Mouse (Mus musculus) heart, adult 2 months (tissue): ENCODE measurements at regions not wholly inside any gene's neighbourhood (a gene's known extent, or its start where the extent isn't known, plus 50 kb on each side); places are given as distances from the start of the nearest gene placed in this dataset.

ENCODE experiments used
- DNase-seq, 2 experiments: peaks; one replicate each; pipeline ENCODE4 v3.0.0; 2021
- H3K27ac ChIP-seq: fragments of 200-600 bp; 2 replicates; pipeline ENCODE4 v1.8.1; 2022
- H3K27me3 ChIP-seq: fragments of 200-500 bp; 2 replicates; pipeline ENCODE4 v1.6.1; 2012; ENCODE audit warnings: mild to moderate bottlenecking, low read length, inconsistent platforms, mixed read lengths; ENCODE audit not compliant: control insufficient read depth, insufficient read depth
- H3K36me3 ChIP-seq: fragments of 200-500 bp; 2 replicates; pipeline ENCODE4 v1.6.1; 2012; ENCODE audit warnings: low read length, inconsistent platforms; ENCODE audit not compliant: control insufficient read depth, insufficient read depth
- H3K4me1 ChIP-seq: fragments of 200-500 bp; 2 replicates; pipeline ENCODE4 v1.6.1; 2011; ENCODE audit warnings: low read length; ENCODE audit not compliant: control insufficient read depth, insufficient read depth
- H3K4me3 ChIP-seq: fragments of 200-600 bp; 2 replicates; pipeline ENCODE4 v1.8.1; 2022
- H3K79me2 ChIP-seq: fragments of 200-500 bp; replicated peaks from 2 replicates; pipeline ENCODE4 v1.6.1; 2012; ENCODE audit warnings: mild to moderate bottlenecking, inconsistent platforms, low read length, moderate library complexity, mixed read lengths; ENCODE audit not compliant: control insufficient read depth, insufficient read depth
- H3K9ac ChIP-seq: fragments of 200-500 bp; 2 replicates; pipeline ENCODE4 v1.6.1; 2012; ENCODE audit warnings: low read depth, mild to moderate bottlenecking, control low read depth, inconsistent platforms, low read length, mixed read lengths
- CTCF ChIP-seq: fragments of 200-600 bp; IDR thresholded peaks from 2 replicates; pipeline ENCODE4 v1.8.1; 2022; ENCODE audit warnings: antibody characterized with exemption, mild to moderate bottlenecking, moderate library complexity
- EP300 ChIP-seq: fragments of 200-500 bp; IDR thresholded peaks from 2 replicates; pipeline ENCODE4 v1.6.1; 2011; ENCODE audit warnings: low read depth, low read length, control low read depth; ENCODE audit not compliant: insufficient read depth
- POLR2A ChIP-seq: fragments of 200-500 bp; IDR thresholded peaks from 2 replicates; pipeline ENCODE4 v1.6.1; 2011; ENCODE audit warnings: mild to moderate bottlenecking, low read depth, low read length, control low read depth; ENCODE audit not compliant: insufficient read depth
- WGBS: fragments of 180-500 bp; shearing (Covaris S2); methylation state at CpG from one replicate; pipeline ENCODE4 v1.1.7; 2018; 5-methylcytosine and 5-hydroxymethylcytosine counted together
- intact Hi-C: fragments of 180-260 bp; cut with DNase I; formaldehyde crosslinking; loops from one replicate; pipeline ENCODE4 v1.15.1; 2025

- no peaks in the 10 kb centered on the region for H3K4me1 ChIP-seq
- TF ChIP-seq POLR2A = no peak
- TF ChIP-seq EP300 = no peak
- no peak for TF ChIP-seq CTCF
- no peak overlapping the region for H3K9ac ChIP-seq
- H3K27me3 ChIP-seq = no peaks in the 10 kb centered on the region
- DNase-seq = no peak
- no peaks in the 10 kb centered on the region for H3K79me2 ChIP-seq
- H3K27ac ChIP-seq = no peak overlapping the region
- 91% methylated on average over 4 of the region's 4 CpGs for WGBS
- intact Hi-C loops = no loop called here
- no peak overlapping the region for H3K4me3 ChIP-seq
- no peaks in the 10 kb centered on the region for H3K36me3 ChIP-seq
These were observed 80.9 kb upstream of the Runx1 start for GRCm38 (mm10) chr16:92906873-92907272.

- Histone ChIP-seq H3K27me3 (no peaks in the 10 kb centered on the region), H3K4me1 (no peaks in the 10 kb centered on the region), H3K4me3 (no peak overlapping the region), H3K27ac (no peak overlapping the region), H3K36me3 (no peaks in the 10 kb centered on the region), H3K79me2 (no peaks in the 10 kb centered on the region), H3K9ac (no peak overlapping the region)
- intact Hi-C loops = no loop called here
- 67% methylated on average over 6 of the region's 6 CpGs for WGBS
- TF ChIP-seq CTCF (no peak), EP300 (no peak), POLR2A (no peak)
- DNase-seq = no peak
These were observed 79.7 kb upstream of the Runx1 start for GRCm38 (mm10) chr16:92905626-92906025.

GRCm38 (mm10) chr16:92903892-92904473 lies 78.0 kb upstream of the Runx1 start:
- WGBS = 70% methylated on average over 9 of the region's 9 CpGs
- Histone ChIP-seq H3K27ac (no peak overlapping the region), H3K4me1 (no peaks in the 10 kb centered on the region), H3K27me3 (no peaks in the 10 kb centered on the region), H3K4me3 (no peak overlapping the region), H3K9ac (no peak overlapping the region), H3K79me2 (no peaks in the 10 kb centered on the region), H3K36me3 (no peaks in the 10 kb centered on the region)
- TF ChIP-seq POLR2A = no peak
- no peak for TF ChIP-seq EP300
- no peak for TF ChIP-seq CTCF
- intact Hi-C loops = no loop called here
- no peak for DNase-seq

GRCm38 (mm10) chr16:92903486-92903885 lies 77.5 kb upstream of the Runx1 start:
- 86% methylated on average over 7 of the region's 7 CpGs for WGBS
- Histone ChIP-seq H3K4me1 (no peaks in the 10 kb centered on the region), H3K79me2 (no peaks in the 10 kb centered on the region), H3K36me3 (no peaks in the 10 kb centered on the region), H3K9ac (no peak overlapping the region), H3K4me3 (no peak overlapping the region), H3K27ac (no peak overlapping the region), H3K27me3 (no peaks in the 10 kb centered on the region)
- intact Hi-C loops = no loop called here
- no peak for TF ChIP-seq POLR2A
- TF ChIP-seq CTCF = no peak
- no peak for TF ChIP-seq EP300
- DNase-seq = no peak

GRCm38 (mm10) chr16:92899704-92900103 lies 73.8 kb upstream of the Runx1 start:
- Histone ChIP-seq H3K27me3 (no peaks in the 10 kb centered on the region), H3K27ac (no peak overlapping the region), H3K4me1 (no peaks in the 10 kb centered on the region), H3K79me2 (no peaks in the 10 kb centered on the region), H3K4me3 (no peak overlapping the region), H3K9ac (no peak overlapping the region), H3K36me3 (no peaks in the 10 kb centered on the region)
- intact Hi-C loops = no loop called here
- no peak for DNase-seq
- TF ChIP-seq POLR2A = no peak
- no peak for TF ChIP-seq EP300
- TF ChIP-seq CTCF = no peak
- WGBS = 61% methylated on average over 1 of the region's 1 CpGs

GRCm38 (mm10) chr16:92891741-92892140 lies 65.8 kb upstream of the Runx1 start:
- no peaks in the 10 kb centered on the region for H3K27me3 ChIP-seq
- no peaks in the 10 kb centered on the region for H3K4me1 ChIP-seq
- no peaks in the 10 kb centered on the region for H3K79me2 ChIP-seq
- H3K36me3 ChIP-seq = no peaks in the 10 kb centered on the region
- no peak overlapping the region for H3K4me3 ChIP-seq
- no peak overlapping the region for H3K9ac ChIP-seq
- no peak overlapping the region for H3K27ac ChIP-seq
- 38% methylated on average over 2 of the region's 2 CpGs for WGBS
- intact Hi-C loops = no loop called here
- TF ChIP-seq POLR2A (no peak), CTCF (no peak), EP300 (no peak)
- no peak for DNase-seq

- Histone ChIP-seq H3K79me2 (no peaks in the 10 kb centered on the region), H3K9ac (no peak overlapping the region), H3K36me3 (no peaks in the 10 kb centered on the region), H3K4me1 (no peaks in the 10 kb centered on the region), H3K27me3 (no peaks in the 10 kb centered on the region), H3K4me3 (no peak overlapping the region), H3K27ac (no peak overlapping the region)
- DNase-seq = no peak
- TF ChIP-seq CTCF = no peak
- TF ChIP-seq POLR2A = no peak
- TF ChIP-seq EP300 = no peak
- intact Hi-C loops = no loop called here
- WGBS = 73% methylated on average over 3 of the region's 3 CpGs
These were observed 64.8 kb upstream of the Runx1 start for GRCm38 (mm10) chr16:92890713-92891112.
